Mouse (Mus musculus) hindbrain, embryonic 16.5 days (tissue): ENCODE measurements around the gene Vamp8. TPM values are rescaled to one million over a fixed set of nuclear protein-coding genes. Genes with fewer than 3 reads are reported as not detected.
A peak's percentile ranks its signal among the peaks of the same experiment; 100 is the strongest.

ENCODE experiments used
- ATAC-seq: fragments of 200-750 bp; cut with Nextera tagmentation; 2 replicates; pipeline ENCODE4 v1.8.0; 2017; ENCODE audit warnings: moderate TSS enrichment, moderate library complexity
- H3K27ac ChIP-seq: fragments of 300-500 bp; sonication (generic); 2 replicates; pipeline ENCODE4 v1.5.1; 2014; ENCODE audit warnings: low read depth, mild to moderate bottlenecking, control low read depth, low read length, moderate library complexity
- H3K27me3 ChIP-seq: fragments of 300-500 bp; sonication (generic); replicated peaks from 2 replicates; pipeline ENCODE4 v1.6.1; 2014; ENCODE audit warnings: low read length; ENCODE audit not compliant: control insufficient read depth, insufficient read depth
- H3K36me3 ChIP-seq: fragments of 300-500 bp; sonication (generic); 2 replicates; pipeline ENCODE4 v1.6.1; 2014; ENCODE audit warnings: mild to moderate bottlenecking, low read length, moderate library complexity, mixed read lengths; ENCODE audit not compliant: control insufficient read depth, insufficient read depth
- H3K4me1 ChIP-seq: fragments of 300-500 bp; sonication (generic); 2 replicates; pipeline ENCODE4 v1.6.1; 2014; ENCODE audit warnings: low read depth, low read length; ENCODE audit not compliant: control insufficient read depth, insufficient read depth
- H3K4me2 ChIP-seq: fragments of 300-500 bp; sonication (generic); 2 replicates; pipeline ENCODE4 v1.6.1; 2014; ENCODE audit warnings: mild to moderate bottlenecking, low read length, control low read depth, moderate library complexity
- H3K4me3 ChIP-seq: fragments of 300-500 bp; sonication (generic); 2 replicates; pipeline ENCODE4 v1.5.1; 2014; ENCODE audit warnings: mild to moderate bottlenecking, low read length, control low read depth, moderate library complexity
- H3K9ac ChIP-seq: fragments of 300-500 bp; sonication (generic); 2 replicates; pipeline ENCODE4 v1.6.1; 2014; ENCODE audit warnings: low read depth, mild to moderate bottlenecking, control low read depth, low read length, moderate library complexity
- H3K9me3 ChIP-seq: fragments of 300-500 bp; sonication (generic); 2 replicates; pipeline ENCODE4 v1.6.1; 2014; ENCODE audit warnings: mild to moderate bottlenecking, low read length, moderate library complexity; ENCODE audit not compliant: control insufficient read depth
- WGBS: fragments of 180-500 bp; shearing (Covaris S2); extraction: QIAGEN DNeasy Blood & Tissue Kit; methylation state at CpG from one replicate; pipeline ENCODE4 v1.1.7; 2014; 5-methylcytosine and 5-hydroxymethylcytosine counted together
- polyA plus RNA-seq: library from polyadenylated mRNA; unstranded; fragments of >200 nt; fragmentation: Nextera tagmentation; extraction: Ambion mirVana; gene quantifications from 2 replicates; pipeline ENCODE4 v1.2.1, GENCODE M21; 2015

The Vamp8 gene
- polyA plus RNA-seq, 1 experiment from 2014 or later = 28.5 TPM

DNA sequence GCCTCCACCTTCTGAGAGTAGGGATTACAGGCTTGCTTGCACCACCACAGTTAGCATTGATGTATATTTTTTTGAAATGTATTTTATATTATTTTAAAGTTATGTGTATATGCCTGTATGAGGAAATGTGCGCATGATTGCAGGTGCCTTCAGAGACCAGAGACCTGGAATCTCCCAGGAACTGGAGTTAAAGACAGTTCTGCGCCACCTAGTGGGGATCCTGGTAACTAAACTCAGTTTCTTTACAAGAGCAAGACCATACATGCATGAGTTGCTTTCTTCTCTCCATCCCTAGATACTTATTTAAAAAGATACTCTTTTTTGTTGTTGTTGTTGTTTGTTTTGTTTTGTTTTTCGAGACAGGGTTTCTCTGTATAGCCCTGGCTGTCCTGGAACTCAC is 19.1 kb upstream of the Vamp8 start:
- Histone ChIP-seq H3K4me1 (peaks cover 4% of the 10 kb centered on the region; the same call in 1 of the 2 replicates), H3K4me3 (no peak overlapping the region)
- ATAC-seq = no peak

DNA sequence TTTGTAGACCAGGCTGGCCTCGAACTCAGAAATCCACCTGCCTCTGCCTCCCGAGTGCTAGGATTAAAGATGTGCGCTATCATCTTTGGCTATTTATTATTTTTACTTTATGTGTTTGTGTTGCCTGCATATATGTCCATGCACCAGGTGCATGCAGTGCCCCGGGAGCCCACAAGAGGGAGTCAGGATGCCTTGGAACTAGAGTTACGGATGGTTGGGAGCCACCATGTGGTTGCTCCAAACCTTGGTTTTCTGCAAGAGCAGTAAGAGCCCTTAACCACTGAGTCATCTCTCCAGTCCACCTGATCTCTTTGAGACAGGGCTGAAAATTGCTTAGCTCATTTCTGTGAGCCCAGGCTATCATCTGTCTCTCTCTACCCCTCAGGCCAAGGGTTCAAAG is 16.6 kb upstream of the Vamp8 start:
- H3K4me3 ChIP-seq = no peak overlapping the region
- no peaks in the 10 kb centered on the region for H3K9me3 ChIP-seq
- H3K4me2 ChIP-seq = no peak overlapping the region
- no peak overlapping the region for H3K27ac ChIP-seq
- no peaks in the 10 kb centered on the region for H3K4me1 ChIP-seq
- no peaks in the 10 kb centered on the region; the same call in 1 of the 2 replicates for H3K27me3 ChIP-seq
- ATAC-seq = peak; percentile 63; the same call in 1 of the 2 replicates
- no peaks in the 10 kb centered on the region for H3K36me3 ChIP-seq
- H3K9ac ChIP-seq = no peak overlapping the region
- WGBS = 2% methylated on average over 5 of the region's 5 CpGs

More for the DNA sequence above, 19.1 kb upstream of the Vamp8 start:
- H3K9me3 ChIP-seq = no peaks in the 10 kb centered on the region
- H3K27me3 ChIP-seq = no peaks in the 10 kb centered on the region; the same call in 1 of the 2 replicates
- H3K9ac ChIP-seq = no peak overlapping the region
- no peak overlapping the region for H3K4me2 ChIP-seq
- H3K36me3 ChIP-seq = no peaks in the 10 kb centered on the region
- H3K27ac ChIP-seq = no peak overlapping the region
- 11% methylated on average over 3 of the region's 3 CpGs for WGBS

DNA sequence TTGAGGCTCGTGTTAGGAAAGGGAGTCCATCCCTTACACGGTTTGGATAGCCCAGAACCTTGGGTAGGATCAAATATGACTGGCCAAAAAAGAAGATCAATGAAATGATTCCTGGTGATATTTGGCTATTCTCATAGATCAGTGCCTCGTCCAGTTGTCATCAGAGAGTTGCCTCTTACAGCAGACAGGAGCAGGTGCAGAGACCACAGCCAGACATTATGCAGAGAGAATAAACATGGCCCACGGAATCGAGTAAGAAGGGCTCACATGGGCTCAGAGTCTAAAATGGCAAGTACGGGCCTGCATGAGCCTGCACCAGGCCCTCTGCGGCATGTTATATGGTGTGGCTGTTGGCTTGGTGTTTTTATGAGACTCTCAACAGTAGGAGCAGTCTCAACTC is 14.9 kb upstream of the Vamp8 start:
- no peak for ATAC-seq
- H3K27ac ChIP-seq = no peak overlapping the region
- WGBS = 85% methylated on average over 7 of the region's 7 CpGs
- H3K4me1 ChIP-seq = no peaks in the 10 kb centered on the region
- H3K4me3 ChIP-seq = no peak overlapping the region
- H3K27me3 ChIP-seq = no peaks in the 10 kb centered on the region
- no peak overlapping the region for H3K9ac ChIP-seq
- H3K9me3 ChIP-seq = no peaks in the 10 kb centered on the region
- no peak overlapping the region for H3K4me2 ChIP-seq
- no peaks in the 10 kb centered on the region for H3K36me3 ChIP-seq

DNA sequence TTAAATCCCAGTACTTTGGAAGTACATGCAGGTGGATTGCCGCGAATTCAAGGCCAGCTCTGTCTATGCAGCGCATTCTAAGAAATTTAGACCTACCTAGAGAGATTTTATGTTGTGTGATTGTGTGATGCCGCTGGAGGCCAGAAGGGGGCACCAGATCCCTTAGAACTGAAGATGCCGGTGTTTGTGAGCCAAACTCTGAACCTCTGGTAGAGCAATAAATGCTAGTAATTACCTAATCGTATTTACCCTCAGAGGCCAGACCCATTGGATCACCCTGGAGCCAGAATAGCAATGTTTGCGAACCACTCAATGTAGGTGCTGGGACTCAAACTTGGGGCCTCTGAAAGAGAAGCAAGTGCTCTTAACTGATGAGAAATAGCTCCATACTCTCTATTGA is 11.4 kb upstream of the Vamp8 start:
- no peaks in the 10 kb centered on the region for H3K27me3 ChIP-seq
- H3K27ac ChIP-seq = no peak overlapping the region
- H3K4me1 ChIP-seq = no peaks in the 10 kb centered on the region
- H3K9me3 ChIP-seq = no peaks in the 10 kb centered on the region
- 28% methylated on average over 7 of the region's 7 CpGs for WGBS
- no peak overlapping the region for H3K9ac ChIP-seq
- no peak for ATAC-seq
- no peaks in the 10 kb centered on the region for H3K36me3 ChIP-seq
- H3K4me3 ChIP-seq = no peak overlapping the region
- H3K4me2 ChIP-seq = no peak overlapping the region

DNA sequence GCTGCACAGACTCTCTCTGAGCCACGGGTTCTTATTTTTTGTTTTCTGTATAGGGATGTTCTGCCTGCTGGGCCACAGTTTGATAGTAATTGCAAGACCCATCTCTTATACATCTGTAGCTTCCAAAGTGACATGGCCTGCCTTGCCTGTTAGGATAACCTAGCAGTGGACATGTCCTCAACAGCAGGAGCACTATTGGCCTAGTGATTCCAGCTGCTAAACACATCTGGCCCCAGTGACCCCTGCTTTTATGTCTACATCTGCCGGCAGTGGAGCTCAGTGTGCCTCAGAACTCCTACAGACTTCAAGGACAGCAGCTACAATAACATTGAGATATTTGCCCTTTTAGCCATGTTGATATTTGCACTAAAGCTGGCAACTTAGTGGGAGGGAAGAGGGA is 9.5 kb upstream of the Vamp8 start:
- H3K36me3 ChIP-seq = no peaks in the 10 kb centered on the region
- no peaks in the 10 kb centered on the region for H3K4me1 ChIP-seq
- WGBS = 40% methylated on average over 2 of the region's 2 CpGs
- H3K9ac ChIP-seq = no peak overlapping the region
- no peak overlapping the region for H3K27ac ChIP-seq
- no peak overlapping the region for H3K4me2 ChIP-seq
- ATAC-seq = no peak
- no peak overlapping the region for H3K4me3 ChIP-seq
- H3K27me3 ChIP-seq = no peaks in the 10 kb centered on the region
- no peaks in the 10 kb centered on the region for H3K9me3 ChIP-seq

DNA sequence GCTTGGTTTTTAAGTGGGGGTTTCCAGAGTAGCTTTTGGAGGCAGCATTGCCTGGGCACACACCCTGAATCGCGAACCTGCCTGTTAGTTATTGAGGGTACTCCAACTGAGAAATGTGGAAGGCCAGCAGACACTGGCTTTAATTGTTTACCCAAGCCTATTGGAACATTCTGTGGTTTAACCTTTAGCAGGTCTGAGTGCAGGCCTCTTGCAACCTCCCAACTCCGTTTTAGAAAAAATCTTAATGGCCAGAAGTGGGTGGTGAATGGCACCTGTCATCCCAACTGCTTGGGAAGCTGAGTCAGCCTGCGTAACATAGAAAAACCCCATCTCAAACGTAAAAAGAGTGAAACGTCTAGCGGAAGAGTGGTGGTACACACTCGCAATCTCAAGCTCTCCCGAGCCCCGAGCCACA is 6.3 kb upstream of the Vamp8 start:
- Histone ChIP-seq H3K4me2 (no peak overlapping the region), H3K27me3 (no peaks in the 10 kb centered on the region), H3K4me1 (no peaks in the 10 kb centered on the region), H3K9me3 (no peaks in the 10 kb centered on the region), H3K9ac (no peak overlapping the region), H3K36me3 (no peaks in the 10 kb centered on the region), H3K4me3 (no peak overlapping the region), H3K27ac (no peak overlapping the region)
- ATAC-seq = no peak
- 90% methylated on average over 10 of the region's 10 CpGs for WGBS

DNA sequence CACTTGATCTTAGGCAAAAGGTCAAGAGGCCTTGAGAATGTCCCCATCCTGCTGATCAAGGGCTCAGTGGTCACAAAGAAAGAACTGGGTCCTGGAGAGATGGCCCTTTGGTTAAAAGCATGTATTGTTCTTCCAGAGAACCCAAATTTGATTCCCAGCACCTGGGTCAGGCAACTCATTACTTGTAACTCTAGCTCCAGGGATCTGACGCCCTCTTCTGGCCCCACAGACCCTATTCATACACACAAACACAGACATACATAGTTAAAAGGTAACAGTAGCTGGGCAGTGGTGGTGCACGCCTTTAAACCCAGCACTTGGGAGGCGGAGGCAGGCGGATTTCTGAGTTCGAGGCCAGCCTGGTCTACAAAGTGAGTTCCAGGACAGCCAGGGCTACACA is 1.8 kb upstream of the Vamp8 start:
- Histone ChIP-seq H3K9ac (no peak overlapping the region), H3K27me3 (peaks cover 3% of the 10 kb centered on the region), H3K9me3 (no peaks in the 10 kb centered on the region), H3K36me3 (no peaks in the 10 kb centered on the region), H3K4me1 (peaks cover 10% of the 10 kb centered on the region; the same call in 1 of the 2 replicates), H3K4me2 (no peak overlapping the region), H3K4me3 (no peak overlapping the region), H3K27ac (no peak overlapping the region)
- 90% methylated on average over 5 of the region's 5 CpGs for WGBS
- no peak for ATAC-seq

DNA sequence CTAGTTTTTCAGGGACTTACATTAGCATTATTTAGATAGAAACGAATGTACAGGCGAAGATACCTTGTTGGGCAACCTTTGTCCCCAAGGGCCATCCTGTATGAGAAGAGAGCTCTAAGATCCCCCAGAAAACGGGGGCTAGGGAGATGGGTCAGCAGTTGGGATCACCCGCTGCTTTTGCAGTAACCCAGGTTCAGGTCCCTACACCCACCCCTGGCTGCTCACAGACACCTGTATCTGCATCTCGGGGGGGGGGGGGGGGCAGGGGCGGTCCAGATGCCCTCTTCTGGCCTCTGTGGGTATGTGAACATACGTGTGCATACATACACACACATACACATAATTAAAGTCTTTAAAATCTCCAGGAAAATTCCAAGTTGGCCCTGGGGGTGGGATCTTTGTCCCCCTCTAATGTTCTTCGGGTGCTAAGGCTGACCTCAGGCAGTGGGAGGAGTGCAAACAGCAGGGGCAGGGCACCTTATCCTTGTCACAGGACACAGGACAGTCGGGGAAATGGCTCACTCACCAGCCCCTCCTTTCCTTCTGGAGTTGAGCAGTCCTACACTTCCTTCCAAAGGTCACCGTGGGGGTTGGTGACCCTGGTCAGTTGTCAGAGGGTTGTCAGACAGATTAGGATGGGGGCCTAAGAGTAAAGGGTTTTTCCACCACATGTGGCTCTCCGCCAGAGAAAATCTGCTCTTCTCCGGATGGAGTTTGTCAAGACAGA is 455 bp upstream of the Vamp8 start:
- Histone ChIP-seq H3K4me1 (peaks cover 10% of the 10 kb centered on the region; the same call in 1 of the 2 replicates), H3K9ac (no peak overlapping the region), H3K4me3 (peak overlapping the region; percentile 29), H3K27ac (peak overlapping the region; percentile 40; the same call in 1 of the 2 replicates), H3K27me3 (peaks cover 3% of the 10 kb centered on the region), H3K4me2 (peak overlapping the region; percentile 54), H3K36me3 (no peaks in the 10 kb centered on the region), H3K9me3 (no peaks in the 10 kb centered on the region)
- 26% methylated on average over 11 of the region's 12 CpGs for WGBS
- no peak for ATAC-seq

DNA sequence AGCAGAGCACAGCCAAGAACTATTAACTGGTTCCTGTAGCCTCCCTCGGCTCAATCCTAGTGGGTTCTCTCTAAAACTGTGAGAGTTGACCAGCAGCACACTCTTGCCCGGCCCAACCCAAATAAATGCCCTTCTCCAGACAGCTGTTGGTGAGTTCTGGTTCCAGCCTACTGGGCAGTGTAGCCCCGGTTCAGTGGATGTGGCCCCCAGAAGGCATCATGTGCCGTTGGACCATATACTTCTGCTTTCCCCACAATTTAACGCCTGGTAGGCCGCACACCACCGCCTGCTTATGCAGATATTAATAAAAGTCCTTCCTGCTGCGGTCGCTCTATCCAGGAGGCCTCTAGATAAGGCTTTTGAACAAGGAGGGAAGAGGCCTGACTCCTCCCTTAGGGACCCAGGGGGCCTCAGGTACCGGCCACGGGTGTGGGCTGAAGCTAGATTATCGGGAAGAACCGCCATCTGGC is 997 bp downstream of the Vamp8 start:
- peaks cover 3% of the 10 kb centered on the region for H3K27me3 ChIP-seq
- peak overlapping the region; percentile 29 for H3K4me3 ChIP-seq
- peak overlapping the region; percentile 28 for H3K9ac ChIP-seq
- H3K36me3 ChIP-seq = no peaks in the 10 kb centered on the region
- H3K9me3 ChIP-seq = no peaks in the 10 kb centered on the region
- H3K27ac ChIP-seq = 0 out of 2 replicates have a peak overlapping the region, but pooled peaks have one; percentile 7
- peaks cover 10% of the 10 kb centered on the region; the same call in 1 of the 2 replicates for H3K4me1 ChIP-seq
- peak overlapping the region; percentile 54 for H3K4me2 ChIP-seq
- WGBS = 37% methylated on average over 13 of the region's 13 CpGs
- ATAC-seq = peak; percentile 24; the same call in 1 of the 2 replicates
